Mouse (Mus musculus) heart, adult 18-20 months (tissue): ENCODE measurements around the gene Lhcgr. TPM values are rescaled to one million over a fixed set of nuclear protein-coding genes. Genes with fewer than 3 reads are reported as not detected.
A peak's percentile ranks its signal among the peaks of the same experiment; 100 is the strongest.
"Not testable (repeated sequence)": the region's sequence is repeated elsewhere in the genome, so short reads cannot be mapped to it uniquely, and the experiment has no call there.

ENCODE experiments used
- DNase-seq, 2 experiments: peaks; one replicate each; pipeline ENCODE4 v3.0.0; 2021 to 2022; ENCODE audit warnings: mixed read lengths in 1 of 2
- long read RNA-seq, 2 experiments: library from polyadenylated mRNA; stranded (forward); transcript quantifications; one replicate each; pipeline ENCODE4 v2.0.0; 2021
- total RNA-seq, 2 experiments: library from RNA; stranded (reverse); gene quantifications; 2 replicates each; pipeline ENCODE4 v1.2.3; 2021

The Lhcgr gene
- under 1 TPM in 1 of 2 experiments, not detected in 1; 0.07 TPM for total RNA-seq
- long read RNA-seq, experiment 1: 0 reads
- long read RNA-seq, experiment 2: 0 reads

- DNase-seq: no peak
These were observed at the start of gene Lhcgr for GRCm38 (mm10) chr17:88791440-88792152. Gene Lhcgr, minus strand, starts transcription at chr17:88791990.

DNA sequence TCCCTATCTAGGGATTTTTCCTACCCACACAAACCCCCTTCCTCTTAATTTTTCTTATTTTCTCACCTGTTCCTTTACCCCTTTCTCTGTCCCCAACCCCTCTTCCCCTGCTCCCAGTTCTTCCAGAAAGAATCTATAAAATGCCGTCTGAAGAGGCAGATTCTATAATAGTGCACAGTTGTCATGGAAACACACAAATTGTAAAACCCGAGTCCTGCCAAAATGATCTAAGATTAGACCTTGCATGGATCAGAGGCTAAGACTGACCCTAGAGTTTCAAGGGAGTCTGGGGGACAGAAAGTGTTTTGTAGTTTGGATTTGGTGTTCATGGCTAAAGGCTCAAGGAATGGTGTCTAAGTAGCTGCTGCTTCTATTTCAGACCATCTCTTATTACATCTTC is 25.8 kb upstream of the Lhcgr start:
- no peak for DNase-seq

- DNase-seq: not testable (repeated sequence)
These were observed 21.2 kb upstream of the Lhcgr start for GRCm38 (mm10) chr17:88812943-88813342.

- DNase-seq: no peak
These were observed 19.0 kb upstream of the Lhcgr start for GRCm38 (mm10) chr17:88810807-88811206.

- DNase-seq: no peak
These were observed 14.6 kb upstream of the Lhcgr start for GRCm38 (mm10) chr17:88806421-88806820.

DNA sequence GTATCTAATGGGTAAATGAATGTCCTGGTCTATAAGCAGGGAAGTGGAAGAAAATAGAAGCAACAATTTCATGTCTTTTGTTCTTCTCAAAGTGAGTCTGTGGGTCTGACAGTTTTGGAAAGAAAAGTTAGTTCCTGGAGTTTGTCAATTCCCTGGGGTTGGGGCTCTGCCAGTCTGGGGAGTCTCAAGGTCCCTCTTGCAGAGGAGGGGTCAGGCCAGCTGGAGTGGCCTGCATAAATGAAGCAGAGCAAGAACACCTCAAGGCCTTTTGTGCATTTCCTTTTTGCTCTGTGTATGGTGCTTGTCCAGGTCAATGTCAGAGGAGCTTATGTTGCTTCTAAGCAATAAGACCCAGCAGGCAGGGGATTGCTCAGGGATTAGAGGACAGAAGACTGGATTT is 11.7 kb upstream of the Lhcgr start:
- no peak for DNase-seq

- no peak for DNase-seq
These were observed 1.1 kb downstream of the Lhcgr start for GRCm38 (mm10) chr17:88790680-88791079.

DNA sequence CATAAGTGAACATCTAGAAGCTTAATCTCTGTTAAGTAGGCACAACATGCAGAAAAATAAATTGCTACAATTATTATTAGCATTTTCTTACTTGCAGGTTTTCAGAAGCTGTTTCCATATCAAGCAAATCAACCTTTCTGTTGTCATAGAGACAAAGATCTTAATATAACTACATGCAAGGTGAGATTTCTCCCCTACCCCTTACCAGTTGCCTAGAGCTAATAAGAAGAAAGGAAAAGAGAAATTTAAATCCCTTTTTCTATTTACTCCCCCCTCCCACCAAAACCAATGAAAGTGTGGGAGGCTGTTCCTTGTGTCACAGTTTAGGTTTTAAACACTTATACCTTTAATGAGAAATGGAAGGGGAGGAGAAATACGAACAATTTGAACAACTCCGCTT is 3.4 kb downstream of the Lhcgr start:
- no peak for DNase-seq

DNA sequence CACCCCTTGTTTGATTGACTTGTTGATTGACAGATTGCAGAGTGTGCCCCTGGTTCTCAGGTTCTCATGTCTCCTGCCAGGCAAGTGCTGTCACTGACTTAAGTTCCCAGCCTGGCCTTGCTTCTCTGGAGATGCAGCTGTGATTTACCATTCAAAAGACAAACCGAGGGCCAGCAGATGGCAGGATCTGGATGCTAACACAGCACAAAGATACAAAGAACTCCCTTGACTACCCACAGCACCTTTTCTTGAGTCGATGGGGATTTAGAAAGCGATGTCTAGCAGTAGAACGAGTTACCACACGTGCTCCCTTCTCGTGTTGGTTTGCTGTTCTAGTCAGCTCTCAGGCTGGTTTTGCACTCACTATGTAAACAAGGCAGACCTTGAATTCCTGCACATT is 4.9 kb downstream of the Lhcgr start:
- DNase-seq: no peak

- DNase-seq: no peak
These were observed 5.4 kb downstream of the Lhcgr start for GRCm38 (mm10) chr17:88786385-88786784.

DNA sequence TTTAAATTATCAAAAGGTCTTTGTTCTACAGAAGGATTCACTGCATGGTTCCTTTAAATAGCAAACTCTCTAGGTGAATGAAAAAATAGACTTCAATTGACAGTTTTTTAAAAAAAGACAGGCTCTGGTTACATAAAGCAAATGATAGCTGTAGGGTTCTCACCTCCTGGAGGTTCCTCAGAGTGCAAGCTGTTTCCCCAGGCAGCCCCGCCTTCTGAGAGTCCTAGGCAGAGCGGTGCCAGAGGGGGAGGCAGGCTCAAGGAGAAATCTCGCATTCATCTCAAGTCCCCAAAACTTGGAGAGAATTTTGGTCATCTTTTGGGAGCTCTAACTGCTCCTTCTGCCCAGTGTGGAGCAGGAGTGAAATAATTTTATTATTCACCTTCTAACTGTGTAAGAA is 12.6 kb downstream of the Lhcgr start:
- no peak for DNase-seq

- no peak for DNase-seq
These were observed 17.7 kb downstream of the Lhcgr start for GRCm38 (mm10) chr17:88774103-88774526.

- DNase-seq: no peak
These were observed 21.7 kb downstream of the Lhcgr start for GRCm38 (mm10) chr17:88770081-88770480.

GRCm38 (mm10) chr17:88769283-88769859 is 22.4 kb downstream of the Lhcgr start:
- DNase-seq: no peak

GRCm38 (mm10) chr17:88766857-88767256 is 24.9 kb downstream of the Lhcgr start:
- no peak for DNase-seq

DNA sequence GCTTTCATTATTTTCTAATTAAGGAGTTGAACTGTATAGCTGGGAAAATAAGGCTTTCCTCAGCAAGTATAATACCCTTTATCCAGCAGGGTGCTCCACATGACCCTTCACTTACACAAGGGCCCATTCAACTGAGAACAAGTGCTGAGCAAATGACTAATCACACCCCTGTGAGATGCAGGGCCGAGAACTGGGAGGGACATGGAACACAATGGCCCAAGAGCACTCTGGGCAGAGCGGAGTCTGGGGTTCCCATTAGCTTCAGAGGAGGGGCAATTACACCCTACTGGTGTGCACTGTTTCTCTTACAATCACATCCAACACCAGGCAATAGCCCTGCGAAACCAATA is 27.7 kb downstream of the Lhcgr start:
- no peak for DNase-seq

- DNase-seq: no peak
These were observed 28.2 kb downstream of the Lhcgr start for GRCm38 (mm10) chr17:88763396-88764135.

- no peak for DNase-seq
These were observed 33.8 kb downstream of the Lhcgr start for GRCm38 (mm10) chr17:88758003-88758437.

GRCm38 (mm10) chr17:88755776-88756175 is 36.0 kb downstream of the Lhcgr start:
- DNase-seq: no peak

DNA sequence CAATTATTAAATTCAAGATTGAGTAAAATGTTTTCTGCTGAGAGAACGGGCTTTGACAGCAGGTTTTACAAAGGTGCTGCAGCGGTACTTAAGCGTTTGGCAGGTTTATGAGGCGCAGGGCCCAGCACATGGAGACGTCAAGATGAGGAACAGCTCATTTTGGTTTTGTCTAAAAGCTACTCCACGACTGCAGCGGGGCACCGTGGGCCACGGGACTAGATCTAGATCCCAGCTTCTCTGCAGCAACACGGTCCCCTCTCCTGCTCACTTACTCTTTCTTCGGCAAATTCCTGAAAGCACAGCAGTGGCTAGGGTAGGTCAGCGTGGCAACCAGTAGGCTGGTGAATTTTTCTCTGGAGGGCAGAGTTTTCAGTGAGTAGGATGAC is 38.3 kb downstream of the Lhcgr start:
- no peak for DNase-seq

DNA sequence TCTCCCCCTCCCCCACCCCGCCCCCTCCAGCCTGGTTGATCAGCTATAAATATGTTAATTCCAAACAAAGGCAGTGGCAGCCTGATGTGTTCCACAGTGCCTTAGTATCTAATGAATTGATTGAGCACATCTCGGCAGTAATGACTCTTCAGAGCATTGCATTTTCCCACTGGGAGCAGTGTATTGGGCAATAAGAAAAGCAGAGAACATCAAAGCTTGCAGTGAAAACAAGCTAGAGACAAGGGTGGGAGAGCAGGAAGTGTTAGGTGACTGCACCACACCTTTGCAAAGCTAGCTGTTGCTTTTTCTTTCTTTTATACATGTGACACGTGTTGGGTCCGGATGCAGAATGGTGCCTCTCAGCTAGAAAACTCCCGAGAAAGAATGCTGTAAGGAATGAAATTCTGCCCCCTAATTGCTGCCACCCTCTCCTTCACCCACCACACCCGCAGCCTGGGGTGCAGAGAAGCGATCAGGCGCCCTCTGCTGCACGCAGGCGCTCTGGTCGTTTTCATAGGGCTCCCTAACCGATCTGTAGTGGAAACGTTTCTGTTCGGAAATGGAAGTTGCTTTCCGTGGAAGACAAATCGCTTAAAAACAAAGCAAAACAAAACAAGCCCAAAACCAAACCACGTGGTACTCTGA is 38.8 kb downstream of the Lhcgr start:
- DNase-seq: peak in 1 of 2 experiments; percentile 4

- no peak for DNase-seq
These were observed 42.1 kb downstream of the Lhcgr start for GRCm38 (mm10) chr17:88749646-88750045.

GRCm38 (mm10) chr17:88706231-88706649 is 85.5 kb downstream of the Lhcgr start:
- no peak for DNase-seq
